Mouse (Mus musculus): Measurements from ENCODE around the gene Wdr91. TPM values are rescaled to one million over a fixed set of nuclear protein-coding genes. Genes with fewer than 3 reads are reported as not detected.

Wdr91 gene
- total and polyA plus RNA-seq, 3 experiments: 12.7 to 19.9 (median 19.3) TPM

GRCm38 (mm10) chr6:34868507-34869217 is 42.0 kb downstream of the Wdr91 start:
- no peak overlapping the region; the same call in 1 of the 2 replicates for H3K4me3 ChIP-seq (ENCODE audit: low read depth, low read length)
- TF ChIP-seq TAL1 (conservative IDR thresholded peaks at IDR 0.05; ENCODE audit: low read depth, low read length): no peak
- TF ChIP-seq CTCF (IDR thresholded peaks at IDR 0.05; ENCODE audit: low read depth, low read length): no peak
- TF ChIP-seq POLR2AphosphoS5 (IDR thresholded peaks at IDR 0.05; ENCODE audit: insufficient replicate concordance, low read depth, low read length): no peak
- TF ChIP-seq GATA2 (IDR thresholded peaks at IDR 0.05; ENCODE audit: borderline replicate concordance, low read depth, low read length): no peak
- TF ChIP-seq GATA1 (IDR thresholded peaks at IDR 0.05; ENCODE audit: borderline replicate concordance, low read length): no peak
- peaks cover 78% of the 10 kb centered on the region for H3K4me1 ChIP-seq (ENCODE audit: insufficient read depth, low read depth, low read length)
- peaks cover 22% of the 10 kb centered on the region for H3K36me3 ChIP-seq (replicated peaks)
- H3K9me3 ChIP-seq (replicated peaks): no peaks in the 10 kb centered on the region
- DNase-seq (ENCODE audit: low spot score) (no peak), ATAC-seq (ENCODE audit: extremely low read depth, insufficient number of reproducible peaks, low FRiP score, poor library complexity, severe bottlenecking) (no peak)
- H3K27me3 ChIP-seq (ENCODE audit: insufficient read depth, low read length): no peaks in the 10 kb centered on the region

GRCm38 (mm10) chr6:34867995-34868350 is 42.7 kb downstream of the Wdr91 start:
- Histone ChIP-seq H3K4me1 (ENCODE audit: insufficient read depth, low read depth, low read length) (peaks cover 82% of the 10 kb centered on the region), H3K4me3 (ENCODE audit: low read depth, low read length) (no peak overlapping the region), H3K27me3 (ENCODE audit: insufficient read depth, low read length) (no peaks in the 10 kb centered on the region), H3K36me3 (replicated peaks) (peaks cover 15% of the 10 kb centered on the region), H3K9me3 (replicated peaks) (no peaks in the 10 kb centered on the region)
- no peak for ATAC-seq (ENCODE audit: extremely low read depth, insufficient number of reproducible peaks, low FRiP score, poor library complexity, severe bottlenecking)
- no peak for TF ChIP-seq GATA1 (IDR thresholded peaks at IDR 0.05; ENCODE audit: borderline replicate concordance, low read length)
- DNase-seq (ENCODE audit: low spot score): no peak

GRCm38 (mm10) chr6:34867301-34867994 is 43.2 kb downstream of the Wdr91 start:
- no peak for ATAC-seq (ENCODE audit: extremely low read depth, insufficient number of reproducible peaks, low FRiP score, poor library complexity, severe bottlenecking)
- no peaks in the 10 kb centered on the region for H3K27me3 ChIP-seq (ENCODE audit: insufficient read depth, low read length)
- TF ChIP-seq CTCF (IDR thresholded peaks at IDR 0.05; ENCODE audit: low read depth, low read length) (no peak), TAL1 (conservative IDR thresholded peaks at IDR 0.05; ENCODE audit: low read depth, low read length) (no peak), POLR2AphosphoS5 (IDR thresholded peaks at IDR 0.05; ENCODE audit: insufficient replicate concordance, low read depth, low read length) (no peak), GATA2 (IDR thresholded peaks at IDR 0.05; ENCODE audit: borderline replicate concordance, low read depth, low read length) (no peak), GATA1 (IDR thresholded peaks at IDR 0.05; ENCODE audit: borderline replicate concordance, low read length) (no peak)
- peaks cover 10% of the 10 kb centered on the region for H3K36me3 ChIP-seq (replicated peaks)
- H3K9me3 ChIP-seq (replicated peaks): no peaks in the 10 kb centered on the region
- H3K4me3 ChIP-seq (ENCODE audit: low read depth, low read length): no peak overlapping the region
- no peak for DNase-seq (ENCODE audit: low spot score)
- H3K4me1 ChIP-seq (ENCODE audit: insufficient read depth, low read depth, low read length): peaks cover 82% of the 10 kb centered on the region

DNA sequence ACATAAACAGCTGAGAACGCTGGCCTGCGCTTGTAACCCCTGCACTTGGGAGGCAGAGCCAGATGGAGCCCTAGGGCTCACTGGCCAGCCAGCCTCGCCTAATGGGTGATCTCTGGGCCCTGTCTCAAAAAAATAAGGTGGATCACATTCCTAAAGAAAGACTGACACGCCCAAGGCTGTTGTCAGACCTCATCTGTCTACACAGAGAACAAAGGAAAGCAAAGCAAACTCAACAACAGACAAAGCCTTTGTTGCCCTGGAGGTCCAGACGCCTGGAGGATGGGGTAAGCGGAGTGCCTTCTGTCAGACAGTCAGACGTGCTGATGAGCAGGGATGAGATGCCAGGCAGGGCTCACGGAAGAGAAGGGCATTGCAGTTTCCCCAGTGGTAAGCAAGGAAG is 43.9 kb downstream of the Wdr91 start:
- peaks cover 78% of the 10 kb centered on the region for H3K4me1 ChIP-seq (ENCODE audit: insufficient read depth, low read depth, low read length)
- no peaks in the 10 kb centered on the region for H3K9me3 ChIP-seq (replicated peaks)
- no peak for ATAC-seq (ENCODE audit: extremely low read depth, insufficient number of reproducible peaks, low FRiP score, poor library complexity, severe bottlenecking)
- H3K27me3 ChIP-seq (ENCODE audit: insufficient read depth, low read length): no peaks in the 10 kb centered on the region
- H3K36me3 ChIP-seq (replicated peaks): peaks cover 3% of the 10 kb centered on the region
- DNase-seq (ENCODE audit: low spot score): no peak
- no peak overlapping the region for H3K4me3 ChIP-seq (ENCODE audit: low read depth, low read length)
- no peak for TF ChIP-seq TAL1 (conservative IDR thresholded peaks at IDR 0.05; ENCODE audit: low read depth, low read length)
- TF ChIP-seq CTCF (IDR thresholded peaks at IDR 0.05; ENCODE audit: low read depth, low read length): no peak
- no peak for TF ChIP-seq POLR2AphosphoS5 (IDR thresholded peaks at IDR 0.05; ENCODE audit: insufficient replicate concordance, low read depth, low read length)
- TF ChIP-seq GATA1 (IDR thresholded peaks at IDR 0.05; ENCODE audit: borderline replicate concordance, low read length): no peak
- TF ChIP-seq GATA2 (IDR thresholded peaks at IDR 0.05; ENCODE audit: borderline replicate concordance, low read depth, low read length): no peak

GRCm38 (mm10) chr6:34865711-34866593 is 44.7 kb downstream of the Wdr91 start:
- DNase-seq (ENCODE audit: low spot score): no peak
- H3K27me3 ChIP-seq (ENCODE audit: insufficient read depth, low read length): no peaks in the 10 kb centered on the region
- ATAC-seq (ENCODE audit: extremely low read depth, insufficient number of reproducible peaks, low FRiP score, poor library complexity, severe bottlenecking): no peak
- no peak overlapping the region for H3K4me3 ChIP-seq (ENCODE audit: low read depth, low read length)
- H3K9me3 ChIP-seq (replicated peaks): no peaks in the 10 kb centered on the region
- H3K36me3 ChIP-seq (replicated peaks): no peaks in the 10 kb centered on the region
- no peak for TF ChIP-seq GATA1 (IDR thresholded peaks at IDR 0.05; ENCODE audit: borderline replicate concordance, low read length)
- TF ChIP-seq TAL1 (conservative IDR thresholded peaks at IDR 0.05; ENCODE audit: low read depth, low read length): no peak
- peaks cover 73% of the 10 kb centered on the region for H3K4me1 ChIP-seq (ENCODE audit: insufficient read depth, low read depth, low read length)

DNA sequence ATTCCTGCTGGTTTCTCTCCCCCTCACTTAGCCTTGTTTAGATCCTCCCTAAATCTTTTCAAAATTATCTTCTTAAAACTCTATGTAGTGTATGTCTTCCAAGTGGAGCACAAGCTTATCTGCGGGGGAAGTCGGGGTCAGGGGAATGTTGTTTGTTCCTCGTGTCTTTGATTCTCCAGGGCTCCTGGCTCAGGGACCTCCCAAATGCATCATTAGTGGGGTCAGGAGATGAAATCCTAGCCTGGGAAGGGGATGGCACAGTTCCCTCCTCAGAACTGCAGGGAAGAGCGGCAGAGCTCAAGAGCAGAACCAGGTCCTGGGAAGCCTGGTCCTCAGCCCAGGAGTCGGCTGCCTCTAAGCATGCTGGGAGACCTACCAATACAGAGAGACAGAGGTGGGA is 45.5 kb downstream of the Wdr91 start:
- Histone ChIP-seq H3K27me3 (ENCODE audit: insufficient read depth, low read length) (no peaks in the 10 kb centered on the region), H3K9me3 (replicated peaks) (no peaks in the 10 kb centered on the region), H3K4me1 (ENCODE audit: insufficient read depth, low read depth, low read length) (peaks cover 66% of the 10 kb centered on the region), H3K4me3 (ENCODE audit: low read depth, low read length) (no peak overlapping the region), H3K36me3 (replicated peaks) (no peaks in the 10 kb centered on the region)
- no peak for ATAC-seq (ENCODE audit: extremely low read depth, insufficient number of reproducible peaks, low FRiP score, poor library complexity, severe bottlenecking)
- TF ChIP-seq GATA1 (IDR thresholded peaks at IDR 0.05; ENCODE audit: borderline replicate concordance, low read length) (no peak), GATA2 (IDR thresholded peaks at IDR 0.05; ENCODE audit: borderline replicate concordance, low read depth, low read length) (no peak), TAL1 (conservative IDR thresholded peaks at IDR 0.05; ENCODE audit: low read depth, low read length) (no peak), POLR2AphosphoS5 (IDR thresholded peaks at IDR 0.05; ENCODE audit: insufficient replicate concordance, low read depth, low read length) (no peak), CTCF (IDR thresholded peaks at IDR 0.05; ENCODE audit: low read depth, low read length) (no peak)
- DNase-seq (ENCODE audit: low spot score): no peak

Measured in G1E (cell line).